Mouse (Mus musculus) myocyte (in vitro differentiated cells): Measurements from ENCODE around the gene Rap1gap2.

Source experiments
- MAX ChIP-seq: IDR thresholded peaks from one replicate; pipeline ENCODE4 v1.6.1; 2011; ENCODE audit warnings: low read depth, mild to moderate bottlenecking, control low read depth
- POLR2AphosphoS2 ChIP-seq: IDR thresholded peaks from one replicate; pipeline ENCODE4 v1.6.1; 2011; ENCODE audit warnings: low read depth, control low read depth; ENCODE audit not compliant: insufficient read length

DNA sequence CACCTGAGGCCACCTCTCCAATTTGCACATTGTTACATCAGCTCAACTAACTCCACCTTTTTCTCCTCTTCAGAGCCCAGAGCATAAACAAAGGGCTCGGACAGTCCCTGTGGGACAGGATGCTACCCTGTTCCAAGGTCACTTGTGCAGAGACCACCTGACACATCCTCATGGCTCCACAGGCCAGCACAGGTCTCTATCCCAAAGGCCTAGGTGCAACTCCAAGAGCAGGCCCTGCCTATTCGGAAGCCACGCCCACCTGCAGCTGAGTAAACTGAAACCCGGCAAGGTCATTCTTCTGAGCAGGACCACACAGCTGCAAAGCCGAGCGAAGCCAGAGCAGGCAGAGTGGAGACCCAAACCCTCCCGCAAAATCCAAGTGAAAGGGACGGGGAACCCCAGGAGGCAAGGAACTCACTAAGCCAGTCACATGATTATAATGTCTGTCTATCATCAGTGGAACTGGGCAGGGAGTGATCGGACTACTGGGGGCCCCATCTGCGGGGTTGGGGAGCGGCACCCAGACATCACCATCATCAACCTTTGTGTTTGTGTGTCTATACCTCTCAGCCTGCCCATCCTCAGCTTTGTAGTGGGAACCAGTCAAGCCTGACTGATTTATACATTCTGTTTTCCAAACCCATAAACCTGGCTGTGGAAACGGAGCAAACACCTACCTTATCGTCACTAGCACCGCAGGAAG, 74.4 kb downstream of the Rap1gap2 start:
- no peak for TF ChIP-seq POLR2AphosphoS2
- no peak for TF ChIP-seq MAX
